Mouse (Mus musculus) small intestine, adult 2 months (tissue): ENCODE results near the gene Pkp4.

Experiments
- CTCF ChIP-seq: fragments of 200-500 bp; IDR thresholded peaks from 2 replicates; pipeline ENCODE4 v1.5.1; 2012; ENCODE audit warnings: low read depth, mild to moderate bottlenecking, control low read depth, inconsistent platforms, low read length, moderate library complexity, mixed read lengths; ENCODE audit not compliant: insufficient replicate concordance, insufficient read length; ENCODE audit errors: extremely low read depth
- POLR2A ChIP-seq: fragments of 200-500 bp; IDR thresholded peaks from 2 replicates; pipeline ENCODE4 v1.6.1; 2012; ENCODE audit warnings: low read depth, mild to moderate bottlenecking, control low read depth, inconsistent platforms, low read length, moderate library complexity

GRCm38 (mm10) chr2:59129821-59130220 lies 30.8 kb upstream of the Pkp4 start:
- TF ChIP-seq CTCF (no peak), POLR2A (no peak)
